Mouse (Mus musculus) erythroblast, embryonic 14.5 days (primary cell): ENCODE results near the gene Luzp2.

Source experiments
- GATA1 ChIP-seq: IDR thresholded peaks from 2 replicates; pipeline ENCODE4 v1.6.1; 2012; ENCODE audit warnings: low read length, inconsistent platforms, mixed read lengths
- TAL1 ChIP-seq: IDR thresholded peaks from 3 replicates; pipeline ENCODE4 v1.6.1; 2012; ENCODE audit warnings: low read length, inconsistent platforms, mixed read lengths

GRCm38 (mm10) chr7:54846692-54847020 is 11.4 kb downstream of the Luzp2 start:
- TF ChIP-seq TAL1 (no peak), GATA1 (no peak)
